Mouse (Mus musculus): ENCODE data around the gene Gm9833.
A peak's percentile ranks its signal among the peaks of the same experiment; 100 is the strongest.
"Not testable (repeated sequence)": the region's sequence is repeated elsewhere in the genome, so short reads cannot be mapped to it uniquely, and the experiment has no call there.

Gene Gm9833

DNA sequence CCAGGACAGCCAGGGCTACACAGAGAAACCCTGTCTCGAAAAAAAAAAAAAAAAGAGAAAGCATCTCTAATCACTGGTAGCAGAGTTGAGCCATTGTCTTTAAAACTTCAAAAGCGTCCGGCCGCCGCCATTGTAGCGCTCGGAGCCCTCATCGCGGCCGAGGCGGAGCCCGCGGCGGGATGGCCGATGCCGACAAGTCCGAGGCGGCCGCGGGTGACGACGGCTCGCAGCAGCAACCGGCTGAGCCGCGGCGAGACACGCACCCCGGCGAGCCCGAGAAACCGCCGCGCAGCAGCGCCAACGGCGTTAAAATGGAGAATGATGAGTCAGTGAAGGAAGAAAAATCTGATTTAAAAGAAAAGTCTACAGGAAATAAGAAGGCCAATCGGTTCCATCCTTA lies at the start of gene Gm9833:
Gene Gm9833, plus strand, starts transcription at position 117 of the 400 bp plus-strand sequence.
- DNase-seq (ENCODE audit: low spot score) = not testable (repeated sequence)

DNA sequence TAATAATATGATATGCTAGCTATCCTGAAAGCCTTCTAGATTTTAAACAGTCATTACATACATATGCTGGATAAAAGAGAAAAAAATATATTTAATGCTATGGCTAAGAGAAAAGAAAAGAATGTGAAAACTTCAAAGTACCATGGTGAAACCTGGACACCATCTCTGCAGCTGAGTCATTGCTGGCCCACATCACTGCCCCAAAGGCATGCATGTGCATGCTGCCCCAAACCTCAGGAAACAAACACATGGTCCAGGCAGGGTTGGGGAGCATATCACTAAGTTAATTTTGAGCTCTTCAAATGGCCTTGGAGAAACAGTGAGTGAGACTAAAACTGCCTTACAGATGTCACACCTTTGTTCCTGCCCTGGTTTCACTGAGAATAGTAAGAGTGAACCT lies 17.8 kb upstream of the Gm9833 start:
- no peak for DNase-seq (ENCODE audit: low spot score)

DNA sequence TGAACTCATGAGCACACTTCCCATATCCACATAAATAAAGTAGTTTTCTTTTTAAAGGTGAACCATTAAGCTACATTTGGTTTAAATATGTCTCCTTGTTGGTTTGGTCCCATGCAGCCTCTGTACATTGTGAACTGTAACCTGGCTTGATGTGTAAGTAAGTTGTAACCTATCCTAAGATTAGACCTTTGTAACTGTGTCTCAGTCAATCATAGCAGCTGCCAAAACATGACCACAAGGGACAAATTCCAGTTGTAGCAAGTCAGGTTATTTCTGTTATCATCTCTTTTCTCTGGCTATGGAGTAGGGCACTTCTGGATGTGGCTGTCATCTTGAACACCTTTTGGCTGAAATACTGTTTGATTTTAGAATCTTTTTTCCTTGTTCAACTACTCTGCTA lies 12.1 kb upstream of the Gm9833 start:
- no peak for DNase-seq (ENCODE audit: low spot score)

GRCm38 (mm10) chr3:10077096-10077841 lies 10.6 kb upstream of the Gm9833 start:
- peak; percentile 6 for DNase-seq (ENCODE audit: low spot score)

DNA sequence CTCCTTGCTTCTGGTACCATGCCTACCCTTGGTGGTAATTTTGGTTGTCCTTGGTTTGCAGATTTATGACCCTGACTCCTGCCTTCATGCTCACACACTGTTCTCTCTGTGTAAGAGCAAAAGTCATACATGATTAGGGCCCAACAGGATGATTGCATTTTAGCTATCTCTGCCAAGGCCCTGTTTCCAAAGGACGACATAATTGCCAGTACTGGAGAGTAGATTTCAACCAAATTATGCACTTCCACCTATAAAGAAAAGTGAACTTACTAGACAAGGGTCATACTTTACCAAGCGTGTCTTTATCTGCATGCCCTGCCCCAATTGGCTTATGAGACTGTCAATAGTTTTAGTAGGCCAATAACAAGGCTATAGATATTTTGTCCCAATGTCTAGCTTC lies 9.8 kb upstream of the Gm9833 start:
- no peak for DNase-seq (ENCODE audit: low spot score)

GRCm38 (mm10) chr3:10081336-10081735 lies 6.6 kb upstream of the Gm9833 start:
- DNase-seq (ENCODE audit: low spot score) = no peak

- peak; percentile 7 for DNase-seq (ENCODE audit: low spot score)
Measured at GRCm38 (mm10) chr3:10081911-10082541, 5.9 kb upstream of the Gm9833 start.

DNA sequence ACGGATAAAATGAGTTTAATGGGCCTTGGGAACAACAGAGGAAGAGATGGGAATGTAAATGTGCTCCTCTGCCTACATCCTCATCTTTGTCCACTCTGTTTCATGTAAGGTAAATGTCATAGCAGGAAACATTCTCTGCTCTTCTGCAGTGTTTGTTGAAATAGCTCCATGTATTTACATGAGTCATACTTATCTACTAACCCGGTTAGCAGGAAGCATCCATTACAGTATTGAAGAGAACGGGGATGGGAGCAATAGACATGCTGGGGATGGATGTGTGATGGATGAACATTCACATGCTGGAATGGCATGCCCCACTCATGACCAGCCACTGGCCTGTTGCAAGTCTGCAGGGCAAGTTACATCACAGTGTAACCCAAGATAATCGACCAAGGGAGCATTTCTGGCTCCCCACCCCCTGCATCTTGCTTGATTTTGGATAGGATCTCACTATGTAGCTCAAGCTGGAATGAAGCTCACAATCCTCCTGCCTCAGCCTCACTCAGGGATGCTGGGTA lies 5.3 kb upstream of the Gm9833 start:
- no peak for DNase-seq (ENCODE audit: low spot score)

- no peak for DNase-seq (ENCODE audit: low spot score)
Measured at GRCm38 (mm10) chr3:10084102-10084501, 3.8 kb upstream of the Gm9833 start.

- DNase-seq (ENCODE audit: low spot score) = peak; percentile 22
Measured at GRCm38 (mm10) chr3:10085396-10086119, 2.4 kb upstream of the Gm9833 start.

DNA sequence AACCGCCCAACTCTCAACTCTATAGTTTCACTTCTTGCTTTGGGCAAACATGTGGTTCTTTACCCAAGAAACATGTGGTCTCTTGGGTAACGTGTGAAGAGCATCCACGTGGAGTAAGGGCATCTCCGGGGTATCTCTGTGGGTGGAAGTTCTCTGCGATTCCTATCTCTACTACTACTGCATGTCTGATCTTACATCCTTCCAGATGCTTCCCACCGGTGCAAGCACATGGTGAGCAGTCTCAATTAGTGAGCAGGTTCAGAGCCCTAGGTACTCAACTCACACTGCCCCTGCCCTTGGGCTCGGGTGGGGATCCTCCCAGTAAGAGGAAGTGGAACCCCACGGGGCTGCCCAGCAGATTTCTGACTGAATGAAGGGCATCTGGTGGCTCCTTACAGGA lies 399 bp upstream of the Gm9833 start:
- DNase-seq (ENCODE audit: low spot score) = no peak

GRCm38 (mm10) chr3:10091616-10092140 lies 3.8 kb downstream of the Gm9833 start:
- no peak for DNase-seq (ENCODE audit: low spot score)

- no peak for DNase-seq (ENCODE audit: low spot score)
Measured at GRCm38 (mm10) chr3:10092499-10092898, 4.6 kb downstream of the Gm9833 start.

- DNase-seq (ENCODE audit: low spot score) = no peak
Measured at GRCm38 (mm10) chr3:10092914-10093313, 5.0 kb downstream of the Gm9833 start.

DNA sequence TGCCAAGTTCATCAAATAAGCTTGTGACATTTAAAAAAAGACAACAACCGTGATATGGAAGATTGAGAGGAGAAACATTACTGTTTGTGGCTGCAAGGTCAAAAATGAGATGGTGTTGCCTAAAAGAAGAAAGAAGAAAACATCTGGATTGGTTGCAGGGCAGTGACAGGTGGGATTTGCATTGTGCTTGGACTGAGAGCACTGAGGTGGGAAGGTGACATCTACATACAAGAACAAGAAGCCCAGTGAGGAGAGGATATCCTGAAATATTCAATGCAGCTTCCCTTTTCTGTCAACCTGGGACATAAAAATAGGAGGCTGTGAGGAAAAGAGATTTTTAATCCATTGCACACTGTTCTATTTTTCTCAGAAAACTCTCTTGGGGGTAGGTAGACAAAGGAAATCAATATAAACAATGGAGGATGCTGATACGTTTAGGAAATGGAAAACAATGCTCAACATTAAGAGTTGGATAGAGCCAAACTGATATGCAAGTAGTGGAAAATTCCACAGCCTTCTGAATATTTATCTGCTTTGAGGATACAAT lies 7.2 kb downstream of the Gm9833 start:
- no peak for DNase-seq (ENCODE audit: low spot score)

- DNase-seq (ENCODE audit: low spot score) = no peak
Measured at GRCm38 (mm10) chr3:10099756-10100155, 11.8 kb downstream of the Gm9833 start.

DNA sequence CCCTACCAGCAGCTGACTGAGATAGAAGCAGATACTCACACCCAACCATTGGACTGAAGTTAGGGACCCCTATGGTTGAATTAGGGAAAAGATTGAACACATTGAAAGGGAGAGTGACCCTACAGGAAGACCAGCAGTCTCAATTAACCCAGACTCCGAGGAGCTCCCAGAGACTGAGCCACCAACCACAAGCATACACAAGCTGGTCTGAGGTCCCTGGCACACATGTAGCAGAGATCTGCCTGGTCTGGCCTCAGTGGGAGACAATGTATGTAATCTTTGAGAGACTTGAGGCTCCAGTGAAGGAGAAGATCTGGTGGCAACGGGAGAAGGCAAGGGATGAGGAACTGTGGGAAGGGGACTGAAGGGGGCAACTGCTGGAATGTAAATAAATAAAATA lies 23.7 kb downstream of the Gm9833 start:
- DNase-seq (ENCODE audit: low spot score) = no peak

DNA sequence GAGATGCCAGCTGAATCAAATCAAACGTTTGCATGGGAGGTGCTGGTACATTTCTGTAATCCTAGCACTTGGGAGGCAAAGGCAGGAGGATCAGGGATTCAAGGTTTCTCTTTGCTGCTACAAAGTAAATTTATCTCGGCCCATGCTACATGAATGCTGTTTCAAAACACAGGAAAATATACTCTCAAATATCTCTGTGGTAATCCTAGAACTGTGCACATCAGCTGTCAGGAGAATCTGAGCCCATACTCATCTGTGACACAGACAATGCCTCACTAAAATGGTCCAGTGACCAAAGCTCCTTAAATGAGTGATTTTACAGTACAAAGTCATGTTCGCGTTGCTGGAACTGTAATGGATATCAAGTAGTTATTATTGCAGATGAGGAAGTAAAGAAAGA lies 24.3 kb downstream of the Gm9833 start:
- DNase-seq (ENCODE audit: low spot score) = no peak

- DNase-seq (ENCODE audit: low spot score) = no peak
Measured at GRCm38 (mm10) chr3:10112660-10113059, 24.8 kb downstream of the Gm9833 start.

DNA sequence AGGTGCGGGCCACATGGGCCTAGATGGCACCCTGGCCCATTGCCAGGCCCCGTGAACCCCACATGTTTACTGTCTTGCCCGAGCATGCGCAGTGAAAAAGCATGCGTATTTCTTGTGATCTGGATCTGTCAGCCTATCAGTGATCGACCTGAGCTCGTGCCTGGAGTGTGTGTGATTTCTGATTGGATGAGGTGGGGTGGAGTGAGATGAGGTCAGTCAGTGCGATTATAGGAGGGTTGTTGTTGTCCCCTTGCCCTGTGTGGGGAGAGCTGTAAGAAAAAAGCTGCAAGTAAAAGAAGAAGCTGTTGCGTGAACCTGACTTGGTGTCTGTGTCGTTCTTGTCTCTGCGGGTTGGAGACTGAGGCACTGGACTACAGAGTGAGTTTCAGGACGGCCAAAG lies 28.6 kb downstream of the Gm9833 start:
- DNase-seq (ENCODE audit: low spot score) = no peak

DNA sequence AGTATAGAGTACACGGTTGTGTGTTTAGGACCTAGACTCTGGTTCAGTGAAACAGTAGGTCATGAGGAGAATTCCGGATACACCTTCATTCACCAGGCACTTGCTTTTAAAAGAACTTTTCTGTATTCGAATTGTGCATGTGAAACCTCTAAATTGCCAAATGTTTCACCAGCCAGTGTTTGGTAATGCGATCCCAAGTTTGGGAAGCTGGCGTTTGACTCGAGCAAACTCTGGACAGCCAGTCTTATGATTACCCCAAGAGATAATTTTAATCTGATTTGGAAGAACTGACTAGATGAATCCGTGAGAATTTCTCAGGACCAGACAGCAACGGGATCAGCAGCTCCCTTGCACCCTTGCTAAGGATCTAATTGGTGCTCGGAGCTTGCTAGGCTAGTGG lies 33.3 kb downstream of the Gm9833 start:
- no peak for DNase-seq (ENCODE audit: low spot score)
